Mouse (Mus musculus): ENCODE data around the gene Coq8a. TPM values are rescaled to one million over a fixed set of nuclear protein-coding genes. Genes with fewer than 3 reads are reported as not detected.
A peak's percentile ranks its signal among the peaks of the same experiment; 100 is the strongest.

Gene Coq8a
- polyA plus RNA-seq, 1 experiment, result 13.4 TPM

DNA sequence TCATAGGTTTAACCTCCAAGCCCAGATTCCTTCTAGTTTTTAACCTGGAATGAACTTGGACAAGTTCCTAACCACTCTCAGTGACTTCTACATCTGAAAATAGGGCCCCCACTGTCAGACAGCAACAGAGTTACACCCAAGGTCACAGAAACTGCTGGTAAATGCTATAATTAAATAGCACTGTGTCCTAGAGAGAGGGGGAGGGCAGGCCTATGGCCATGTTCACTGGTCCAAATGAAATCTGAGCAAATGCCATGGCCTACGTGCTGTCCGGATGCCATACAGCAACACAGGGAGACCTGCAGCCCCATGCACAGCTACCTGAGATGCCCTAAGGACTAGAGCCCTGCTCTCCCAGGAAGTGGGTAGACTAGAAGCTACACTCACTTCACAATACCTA lies 19.6 kb downstream of the Coq8a start:
- H3K27ac ChIP-seq (ENCODE audit: insufficient read depth, low read depth, low read length), result no peak overlapping the region
- no peak overlapping the region for H3K4me3 ChIP-seq (ENCODE audit: insufficient read depth, low read length)
- H3K4me1 ChIP-seq (ENCODE audit: control insufficient read depth, insufficient read depth, low read length), result no peaks in the 10 kb centered on the region
- no peak for TF ChIP-seq POLR2A (IDR thresholded peaks at IDR 0.05; ENCODE audit: borderline replicate concordance, low read depth, low read length)
- no peak for TF ChIP-seq CTCF (IDR thresholded peaks at IDR 0.05; ENCODE audit: low read depth, low read length)

GRCm38 (mm10) chr1:180179100-180179499 lies 20.3 kb downstream of the Coq8a start:
- H3K27ac ChIP-seq (ENCODE audit: insufficient read depth, low read depth, low read length), result no peak overlapping the region
- TF ChIP-seq CTCF (IDR thresholded peaks at IDR 0.05; ENCODE audit: low read depth, low read length) (no peak), POLR2A (IDR thresholded peaks at IDR 0.05; ENCODE audit: borderline replicate concordance, low read depth, low read length) (no peak)
- no peaks in the 10 kb centered on the region for H3K4me1 ChIP-seq (ENCODE audit: control insufficient read depth, insufficient read depth, low read length)
- no peak overlapping the region for H3K4me3 ChIP-seq (ENCODE audit: insufficient read depth, low read length)

GRCm38 (mm10) chr1:180178340-180178739 lies 21.1 kb downstream of the Coq8a start:
- Histone ChIP-seq H3K27ac (ENCODE audit: insufficient read depth, low read depth, low read length) (no peak overlapping the region), H3K4me1 (ENCODE audit: control insufficient read depth, insufficient read depth, low read length) (no peaks in the 10 kb centered on the region)
- no peak for TF ChIP-seq CTCF (IDR thresholded peaks at IDR 0.05; ENCODE audit: low read depth, low read length)
- no peak for TF ChIP-seq POLR2A (IDR thresholded peaks at IDR 0.05; ENCODE audit: borderline replicate concordance, low read depth, low read length)

DNA sequence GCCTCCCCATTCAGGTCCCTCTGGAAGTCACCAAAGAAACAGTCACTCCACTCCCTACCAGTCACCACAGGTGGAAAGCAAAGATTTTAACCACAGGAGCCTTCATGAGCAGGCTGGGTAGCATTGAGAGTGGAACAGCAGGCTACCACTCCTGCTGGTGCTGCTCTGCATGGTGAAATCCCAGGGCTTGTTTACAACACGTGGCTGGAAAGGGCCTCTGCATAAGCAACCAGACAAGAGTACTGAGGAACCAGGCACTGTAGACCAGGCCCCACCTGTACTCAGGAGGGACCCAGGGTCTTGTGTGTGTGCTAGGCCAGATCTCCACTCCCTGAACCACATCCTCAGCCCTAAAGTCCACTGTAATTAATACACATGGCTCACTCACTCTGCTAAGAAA lies 22.6 kb downstream of the Coq8a start:
- TF ChIP-seq POLR2A (IDR thresholded peaks at IDR 0.05; ENCODE audit: borderline replicate concordance, low read depth, low read length) (no peak), CTCF (IDR thresholded peaks at IDR 0.05; ENCODE audit: low read depth, low read length) (no peak)
- H3K4me3 ChIP-seq (ENCODE audit: insufficient read depth, low read length), result no peak overlapping the region
- no peak overlapping the region for H3K27ac ChIP-seq (ENCODE audit: insufficient read depth, low read depth, low read length)
- no peaks in the 10 kb centered on the region for H3K4me1 ChIP-seq (ENCODE audit: control insufficient read depth, insufficient read depth, low read length)

More at GRCm38 (mm10) chr1:180178340-180178739, 21.1 kb downstream of the Coq8a start:
- H3K4me3 ChIP-seq (ENCODE audit: insufficient read depth, low read length), result no peak overlapping the region

GRCm38 (mm10) chr1:180175635-180176034 lies 23.8 kb downstream of the Coq8a start:
- Histone ChIP-seq H3K27ac (ENCODE audit: insufficient read depth, low read depth, low read length) (no peak overlapping the region), H3K4me1 (ENCODE audit: control insufficient read depth, insufficient read depth, low read length) (no peaks in the 10 kb centered on the region), H3K4me3 (ENCODE audit: insufficient read depth, low read length) (no peak overlapping the region)
- no peak for TF ChIP-seq CTCF (IDR thresholded peaks at IDR 0.05; ENCODE audit: low read depth, low read length)
- no peak for TF ChIP-seq POLR2A (IDR thresholded peaks at IDR 0.05; ENCODE audit: borderline replicate concordance, low read depth, low read length)

DNA sequence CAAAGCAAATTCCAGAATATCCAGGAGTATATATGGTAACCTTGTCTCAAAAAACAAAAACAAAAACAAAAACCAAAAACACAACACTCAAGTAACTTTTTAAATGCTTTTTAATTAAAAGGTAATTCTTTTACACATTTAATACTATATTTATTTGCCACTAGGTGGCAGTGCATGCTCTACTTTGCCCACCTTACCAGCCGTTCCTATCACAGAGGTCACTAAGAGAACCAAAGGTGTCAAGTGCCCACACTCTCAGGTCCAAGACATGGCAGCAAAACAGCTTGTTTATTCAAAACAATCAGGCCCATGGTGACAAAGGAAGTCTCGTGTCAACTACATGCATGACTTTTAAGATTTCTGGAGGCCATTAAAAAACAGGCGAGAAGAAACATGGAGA lies 24.2 kb downstream of the Coq8a start:
- no peaks in the 10 kb centered on the region for H3K4me1 ChIP-seq (ENCODE audit: control insufficient read depth, insufficient read depth, low read length)
- H3K27ac ChIP-seq (ENCODE audit: insufficient read depth, low read depth, low read length), result no peak overlapping the region
- H3K4me3 ChIP-seq (ENCODE audit: insufficient read depth, low read length), result no peak overlapping the region
- TF ChIP-seq POLR2A (IDR thresholded peaks at IDR 0.05; ENCODE audit: borderline replicate concordance, low read depth, low read length) (no peak), CTCF (IDR thresholded peaks at IDR 0.05; ENCODE audit: low read depth, low read length) (peak; percentile 21; the same call in 1 of the 2 replicates)

DNA sequence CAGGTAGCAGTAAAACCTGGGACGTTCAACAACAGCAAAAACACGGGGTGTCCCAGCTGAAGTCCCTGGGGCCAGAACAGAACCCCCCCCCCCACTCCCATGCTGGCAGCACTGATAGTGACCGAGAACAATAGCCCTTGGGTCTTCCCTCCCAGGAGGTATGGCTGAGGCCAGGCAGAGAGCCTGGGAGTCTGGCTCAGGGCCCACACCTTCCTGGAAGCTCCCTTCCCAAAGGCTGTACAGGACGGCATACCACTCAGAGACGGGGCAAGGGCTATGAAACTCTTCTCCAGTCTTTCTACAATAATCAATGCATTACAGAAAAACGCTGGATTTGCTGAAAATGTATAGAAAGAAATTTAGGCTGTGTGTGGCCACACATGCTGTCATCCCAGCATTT lies 24.7 kb downstream of the Coq8a start:
- Histone ChIP-seq H3K27ac (ENCODE audit: insufficient read depth, low read depth, low read length) (no peak overlapping the region), H3K4me1 (ENCODE audit: control insufficient read depth, insufficient read depth, low read length) (no peaks in the 10 kb centered on the region), H3K4me3 (ENCODE audit: insufficient read depth, low read length) (no peak overlapping the region)
- TF ChIP-seq CTCF (IDR thresholded peaks at IDR 0.05; ENCODE audit: low read depth, low read length), result no peak
- no peak for TF ChIP-seq POLR2A (IDR thresholded peaks at IDR 0.05; ENCODE audit: borderline replicate concordance, low read depth, low read length)

DNA sequence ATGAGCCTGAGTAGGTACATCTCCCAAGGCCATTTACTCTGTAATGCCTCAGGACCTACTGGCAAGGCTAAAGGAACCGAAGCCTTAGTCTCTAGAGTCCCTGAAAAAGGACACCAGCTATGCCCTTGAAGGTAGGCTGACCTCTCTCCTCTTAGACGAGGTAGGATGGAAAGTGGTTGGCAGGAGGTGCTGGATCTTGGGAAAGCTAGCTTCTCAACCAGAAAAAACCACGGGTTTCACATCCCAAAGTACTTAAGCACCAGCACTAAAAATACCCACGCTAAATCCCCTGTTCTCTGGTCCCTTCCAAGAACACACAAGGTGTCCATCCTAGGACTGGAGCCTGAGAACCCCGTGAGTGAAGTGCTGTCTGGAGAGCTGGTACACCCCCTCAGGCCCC lies 26.4 kb downstream of the Coq8a start:
- Histone ChIP-seq H3K4me3 (ENCODE audit: insufficient read depth, low read length) (no peak overlapping the region), H3K4me1 (ENCODE audit: control insufficient read depth, insufficient read depth, low read length) (no peaks in the 10 kb centered on the region), H3K27ac (ENCODE audit: insufficient read depth, low read depth, low read length) (no peak overlapping the region)
- TF ChIP-seq CTCF (IDR thresholded peaks at IDR 0.05; ENCODE audit: low read depth, low read length), result no peak
- TF ChIP-seq POLR2A (IDR thresholded peaks at IDR 0.05; ENCODE audit: borderline replicate concordance, low read depth, low read length), result no peak

- Histone ChIP-seq H3K27ac (ENCODE audit: insufficient read depth, low read depth, low read length) (no peak overlapping the region), H3K4me1 (ENCODE audit: control insufficient read depth, insufficient read depth, low read length) (no peaks in the 10 kb centered on the region)
- TF ChIP-seq CTCF (IDR thresholded peaks at IDR 0.05; ENCODE audit: low read depth, low read length) (no peak), POLR2A (IDR thresholded peaks at IDR 0.05; ENCODE audit: borderline replicate concordance, low read depth, low read length) (no peak)
Observed at GRCm38 (mm10) chr1:180172600-180172999, 26.8 kb downstream of the Coq8a start.

DNA sequence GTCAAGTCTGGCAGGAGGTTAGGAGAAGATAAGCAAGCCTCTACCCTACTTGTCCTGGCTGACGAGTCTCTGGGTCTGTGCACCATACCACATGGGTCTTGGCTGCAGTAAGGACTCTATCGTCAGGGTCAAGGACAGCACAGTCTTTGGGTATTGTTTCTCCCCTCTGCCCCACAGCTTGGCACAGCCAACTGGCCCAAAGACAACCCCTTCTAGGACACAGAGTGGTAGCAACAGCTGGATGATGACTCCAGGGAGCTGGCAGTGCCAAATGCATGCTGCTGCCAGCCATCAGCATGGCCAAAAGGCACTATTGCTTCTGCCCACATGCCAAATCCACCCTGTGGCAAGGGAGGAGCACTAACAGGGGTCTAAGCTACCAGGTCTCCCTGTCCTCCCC lies 27.5 kb downstream of the Coq8a start:
- TF ChIP-seq POLR2A (IDR thresholded peaks at IDR 0.05; ENCODE audit: borderline replicate concordance, low read depth, low read length) (no peak), CTCF (IDR thresholded peaks at IDR 0.05; ENCODE audit: low read depth, low read length) (no peak)
- Histone ChIP-seq H3K4me3 (ENCODE audit: insufficient read depth, low read length) (no peak overlapping the region), H3K27ac (ENCODE audit: insufficient read depth, low read depth, low read length) (no peak overlapping the region), H3K4me1 (ENCODE audit: control insufficient read depth, insufficient read depth, low read length) (no peaks in the 10 kb centered on the region)

More at GRCm38 (mm10) chr1:180172600-180172999, 26.8 kb downstream of the Coq8a start:
- H3K4me3 ChIP-seq (ENCODE audit: insufficient read depth, low read length), result no peak overlapping the region

- Histone ChIP-seq H3K4me3 (ENCODE audit: insufficient read depth, low read length) (no peak overlapping the region), H3K4me1 (ENCODE audit: control insufficient read depth, insufficient read depth, low read length) (no peaks in the 10 kb centered on the region), H3K27ac (ENCODE audit: insufficient read depth, low read depth, low read length) (no peak overlapping the region)
- no peak for TF ChIP-seq POLR2A (IDR thresholded peaks at IDR 0.05; ENCODE audit: borderline replicate concordance, low read depth, low read length)
- TF ChIP-seq CTCF (IDR thresholded peaks at IDR 0.05; ENCODE audit: low read depth, low read length), result no peak
Observed at GRCm38 (mm10) chr1:180170071-180170470, 29.3 kb downstream of the Coq8a start.
